Mouse (Mus musculus) lung, adult 2 months (tissue): ENCODE data around the gene Lrr1. TPM values are rescaled to one million over a fixed set of nuclear protein-coding genes. Genes with fewer than 3 reads are reported as not detected.
A peak's percentile ranks its signal among the peaks of the same experiment; 100 is the strongest.
"Not testable (repeated sequence)": the region's sequence is repeated elsewhere in the genome, so short reads cannot be mapped to it uniquely, and the experiment has no call there.

Experiments
- DNase-seq: peaks from one replicate; pipeline ENCODE4 v3.0.0; 2022
- H3K4me1 ChIP-seq: fragments of 200-500 bp; 2 replicates; pipeline ENCODE4 v1.6.1; 2011; ENCODE audit warnings: low read length; ENCODE audit not compliant: control insufficient read depth, insufficient read depth
- H3K4me3 ChIP-seq: fragments of 200-500 bp; replicated peaks from 2 replicates; pipeline ENCODE3; 2011; ENCODE audit warnings: low read depth, mild to moderate bottlenecking, control low read depth, low read length; ENCODE audit errors: extremely low read depth
- CTCF ChIP-seq: fragments of 200-500 bp; IDR thresholded peaks from 2 replicates; pipeline ENCODE4 v1.5.1; 2011; ENCODE audit warnings: mild to moderate bottlenecking, low read length, control low read depth; ENCODE audit not compliant: insufficient read depth
- POLR2A ChIP-seq: fragments of 200-500 bp; IDR thresholded peaks from 2 replicates; pipeline ENCODE4 v1.6.1; 2011; ENCODE audit warnings: low read depth, mild to moderate bottlenecking, control low read depth, low read length, borderline replicate concordance; ENCODE audit errors: extremely low read depth
- WGBS: fragments of 180-500 bp; shearing (Covaris S2); methylation state at CpG from one replicate; pipeline ENCODE4 v1.1.7; 2018; 5-methylcytosine and 5-hydroxymethylcytosine counted together
- polyA plus RNA-seq: library from polyadenylated mRNA; depleted of rRNA; stranded (reverse); fragments of >200 nt; gene quantifications from 2 replicates; pipeline ENCODE4 v1.2.3, GENCODE M21; 2012

Lrr1 gene
- polyA plus RNA-seq, 1 experiment, result 0.34 TPM

- DNase-seq, result peak; percentile 26
- peak; percentile 45; the same call in 1 of the 2 replicates for TF ChIP-seq CTCF
- no peak for TF ChIP-seq POLR2A
- Histone ChIP-seq H3K4me1 (peaks cover 3% of the 10 kb centered on the region; the same call in 1 of the 2 replicates), H3K4me3 (peak overlapping the region; percentile 4)
- WGBS, result 3% methylated on average over 9 of the region's 9 CpGs
These were observed 9.1 kb upstream of the Lrr1 start for GRCm38 (mm10) chr12:69159578-69159940.

GRCm38 (mm10) chr12:69160677-69161076 is 7.9 kb upstream of the Lrr1 start:
- DNase-seq, result not testable (repeated sequence)

GRCm38 (mm10) chr12:69163586-69163985 is 5.0 kb upstream of the Lrr1 start:
- WGBS, result 76% methylated on average over 4 of the region's 4 CpGs
- not testable (repeated sequence) for DNase-seq, H3K4me1 ChIP-seq, H3K4me3 ChIP-seq

More at GRCm38 (mm10) chr12:69160677-69161076, 7.9 kb upstream of the Lrr1 start:
- 69% methylated on average over 2 of the region's 2 CpGs for WGBS
- not testable (repeated sequence) for H3K4me3 ChIP-seq, H3K4me1 ChIP-seq

- no peak for DNase-seq
- no peak overlapping the region for H3K4me3 ChIP-seq
- H3K4me1 ChIP-seq, result peaks cover 2% of the 10 kb centered on the region; the same call in 1 of the 2 replicates
- TF ChIP-seq POLR2A (no peak), CTCF (no peak)
- WGBS, result 53% methylated on average over 3 of the region's 3 CpGs
These were observed 3.7 kb upstream of the Lrr1 start for GRCm38 (mm10) chr12:69164904-69165303.

GRCm38 (mm10) chr12:69166861-69167581 is 1.6 kb upstream of the Lrr1 start:
- not testable (repeated sequence) for H3K4me1 ChIP-seq, DNase-seq, H3K4me3 ChIP-seq
- WGBS, result 77% methylated on average over 8 of the region's 8 CpGs

GRCm38 (mm10) chr12:69167656-69168460 is 756 bp upstream of the Lrr1 start:
- peaks cover 2% of the 10 kb centered on the region; the same call in 1 of the 2 replicates for H3K4me1 ChIP-seq
- TF ChIP-seq CTCF (no peak), POLR2A (no peak)
- 5% methylated on average over 18 of the region's 18 CpGs for WGBS

GRCm38 (mm10) chr12:69171307-69171706 is 2.7 kb downstream of the Lrr1 start:
- DNase-seq, result no peak
- TF ChIP-seq POLR2A, result no peak
- no peak for TF ChIP-seq CTCF
- WGBS, result 93% methylated on average over 2 of the region's 2 CpGs
- Histone ChIP-seq H3K4me1 (peaks cover 2% of the 10 kb centered on the region; the same call in 1 of the 2 replicates), H3K4me3 (no peak overlapping the region)

More at GRCm38 (mm10) chr12:69167656-69168460, 756 bp upstream of the Lrr1 start:
- H3K4me3 ChIP-seq, result peak overlapping the region; percentile 73
- no peak for DNase-seq

DNA sequence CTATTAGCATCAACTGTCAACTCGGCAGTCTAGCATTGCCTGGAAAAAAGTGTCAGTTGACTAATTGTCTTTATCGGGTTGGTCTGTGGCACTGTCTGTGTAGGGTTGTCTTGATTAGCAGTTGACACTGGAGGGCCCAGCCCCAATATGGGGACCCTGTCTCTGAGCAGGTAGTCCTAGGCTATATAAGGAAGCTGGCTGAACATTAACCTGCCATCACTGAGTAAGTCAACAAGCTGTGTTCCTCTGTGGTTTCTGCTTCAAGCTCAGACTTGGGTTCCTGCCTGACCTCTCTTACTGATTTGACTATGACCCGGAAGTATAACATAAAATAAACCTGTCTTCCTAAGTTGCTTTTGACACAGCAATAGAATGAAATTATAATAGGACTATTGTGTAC is 7.4 kb downstream of the Lrr1 start:
- TF ChIP-seq CTCF (no peak), POLR2A (no peak)
- WGBS, result 88% methylated on average over 3 of the region's 3 CpGs
- no peak for DNase-seq

GRCm38 (mm10) chr12:69177526-69177925 is 8.9 kb downstream of the Lrr1 start:
- TF ChIP-seq CTCF (no peak), POLR2A (no peak)
- no peak for DNase-seq
- WGBS, result 86% methylated on average over 3 of the region's 3 CpGs
- Histone ChIP-seq H3K4me1 (no peaks in the 10 kb centered on the region), H3K4me3 (no peak overlapping the region)

More for the DNA sequence above, 7.4 kb downstream of the Lrr1 start:
- Histone ChIP-seq H3K4me3 (no peak overlapping the region), H3K4me1 (no peaks in the 10 kb centered on the region)

GRCm38 (mm10) chr12:69179371-69179770 is 10.8 kb downstream of the Lrr1 start:
- no peak for DNase-seq
- WGBS, result 53% methylated on average over 11 of the region's 12 CpGs
- TF ChIP-seq CTCF, result no peak
- TF ChIP-seq POLR2A, result no peak
- H3K4me3 ChIP-seq, result no peak overlapping the region
- no peaks in the 10 kb centered on the region for H3K4me1 ChIP-seq
